Mouse (Mus musculus) naive thymus-derived CD4-positive, alpha-beta T cell, adult 2 months (primary cell): ENCODE measurements at regions not wholly inside any gene's neighbourhood (a gene's known extent, or its start where the extent isn't known, plus 50 kb on each side); places are given as distances from the start of the nearest gene placed in this dataset.

Experiments used
- DNase-seq: peaks from one replicate; pipeline ENCODE4 v3.0.0-alpha.2; 2011; ENCODE audit warnings: low read depth

GRCm38 (mm10) chr8:73645582-73645981 is 292.2 kb upstream of the Large1 start:
- no peak for DNase-seq

DNA sequence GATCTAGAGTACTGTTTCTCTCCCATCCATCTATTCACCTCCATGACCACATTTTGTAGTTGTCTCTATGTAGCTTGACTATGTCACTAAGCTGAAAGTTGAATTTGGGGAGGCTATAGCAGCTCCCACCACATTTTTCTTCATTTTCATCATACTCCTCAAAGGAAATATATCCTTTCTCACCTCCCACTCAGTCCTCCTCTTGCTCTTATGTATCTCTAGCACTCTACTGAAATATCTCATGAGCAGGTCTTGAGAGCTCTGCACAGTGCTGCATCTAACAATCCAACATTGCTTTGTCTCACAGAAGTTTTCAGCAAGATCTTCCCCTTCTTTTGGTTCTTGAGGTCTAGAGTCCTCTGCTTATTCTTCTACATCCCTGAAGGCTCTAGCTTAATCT is 273.5 kb upstream of the Large1 start:
- DNase-seq, result no peak

DNA sequence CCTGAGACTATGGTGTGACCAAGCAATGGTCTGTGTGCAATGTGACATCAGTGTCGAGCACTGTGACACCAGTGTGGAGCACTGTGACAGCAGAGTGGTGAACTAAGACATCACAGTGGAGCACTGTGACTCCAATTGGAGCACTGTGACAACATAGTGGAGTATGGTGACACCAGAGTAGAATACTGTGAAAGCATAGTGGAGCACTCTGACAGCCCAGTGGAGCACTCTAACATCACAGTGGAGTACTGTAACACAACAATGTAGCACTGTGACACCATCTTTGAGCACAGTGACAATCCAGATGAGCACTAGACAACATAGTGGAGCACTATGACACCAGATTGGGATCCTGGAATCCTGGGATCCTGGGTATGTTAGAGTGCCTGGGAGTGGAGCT is 265.6 kb upstream of the Large1 start:
- DNase-seq, result peak; percentile 10

DNA sequence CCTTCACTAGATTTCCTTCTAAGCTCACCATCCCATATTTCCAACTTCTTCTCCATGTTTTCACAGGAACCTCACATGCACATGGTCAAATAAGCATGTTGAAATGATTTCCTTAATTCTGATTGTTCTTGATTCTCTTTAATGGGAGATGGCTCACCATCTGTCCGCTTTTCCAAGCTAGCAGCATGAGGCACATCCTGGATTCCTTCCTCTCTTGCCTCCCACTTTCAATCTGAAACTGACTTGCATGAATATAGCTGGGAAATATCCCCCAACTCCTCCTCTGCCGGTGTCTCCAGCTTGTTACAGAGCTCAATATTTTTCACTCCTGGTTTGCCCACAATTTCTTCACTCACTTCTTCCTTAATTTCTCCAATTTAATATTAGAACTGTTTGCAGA is 261.3 kb upstream of the Large1 start:
- no peak for DNase-seq

GRCm38 (mm10) chr8:73614106-73614505 is 260.8 kb upstream of the Large1 start:
- no peak for DNase-seq

GRCm38 (mm10) chr8:73611583-73611982 is 258.2 kb upstream of the Large1 start:
- DNase-seq, result no peak

DNA sequence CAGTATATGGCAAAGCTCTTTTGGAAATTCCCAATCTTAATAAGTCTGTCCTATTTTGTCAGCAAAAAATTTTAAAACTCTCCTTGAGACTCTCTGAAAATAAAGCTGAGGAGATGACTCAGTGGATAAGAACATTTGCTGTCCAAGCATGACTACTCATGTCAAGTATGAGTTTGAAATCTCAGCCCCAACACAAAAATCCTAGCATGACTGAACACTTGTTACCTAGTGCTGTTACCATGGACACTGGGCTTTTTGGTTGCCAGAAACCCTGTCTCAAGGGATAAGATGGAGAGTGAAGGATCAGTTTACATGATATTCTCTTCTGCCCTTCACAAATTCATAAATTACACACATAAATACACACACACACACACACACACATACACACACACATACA is 217.3 kb upstream of the Large1 start:
- DNase-seq, result no peak

DNA sequence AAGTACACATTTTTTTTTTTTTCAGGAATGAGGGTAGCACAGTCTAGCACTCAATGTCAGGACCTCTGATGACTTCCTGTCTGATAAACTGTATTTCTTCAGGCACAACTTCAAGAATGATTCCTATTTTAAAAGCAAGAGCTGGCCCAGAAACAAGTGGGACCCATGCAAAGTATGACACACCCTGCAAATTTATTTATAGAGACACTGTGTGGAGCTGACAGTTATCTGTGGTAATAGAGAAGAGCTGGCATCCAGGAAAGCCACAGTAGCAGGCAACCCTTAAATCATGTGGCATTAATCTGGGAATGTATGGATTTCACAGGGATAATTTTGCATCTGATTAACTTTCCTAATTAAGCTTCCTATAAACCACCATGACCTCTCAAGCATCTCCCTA is 216.6 kb upstream of the Large1 start:
- DNase-seq, result no peak
